Mouse (Mus musculus) liver, adult 10 weeks (tissue): ENCODE results near the gene Pygo2. TPM values are rescaled to one million over a fixed set of nuclear protein-coding genes. Genes with fewer than 3 reads are reported as not detected.

Experiments used
- polyA plus RNA-seq: library from polyadenylated mRNA; stranded (reverse); fragments of 350-450 nt; fragmentation: Illumina TruSeq; extraction: RNeasy Lipid Tissue Mini Kit (QIAGEN cat#74804); gene quantifications from one replicate; pipeline ENCODE4 v1.2.3, GENCODE M21; 2014; ENCODE audit warnings: low read depth, low replicate concordance

The Pygo2 gene
- 6.0 TPM for polyA plus RNA-seq

DNA sequence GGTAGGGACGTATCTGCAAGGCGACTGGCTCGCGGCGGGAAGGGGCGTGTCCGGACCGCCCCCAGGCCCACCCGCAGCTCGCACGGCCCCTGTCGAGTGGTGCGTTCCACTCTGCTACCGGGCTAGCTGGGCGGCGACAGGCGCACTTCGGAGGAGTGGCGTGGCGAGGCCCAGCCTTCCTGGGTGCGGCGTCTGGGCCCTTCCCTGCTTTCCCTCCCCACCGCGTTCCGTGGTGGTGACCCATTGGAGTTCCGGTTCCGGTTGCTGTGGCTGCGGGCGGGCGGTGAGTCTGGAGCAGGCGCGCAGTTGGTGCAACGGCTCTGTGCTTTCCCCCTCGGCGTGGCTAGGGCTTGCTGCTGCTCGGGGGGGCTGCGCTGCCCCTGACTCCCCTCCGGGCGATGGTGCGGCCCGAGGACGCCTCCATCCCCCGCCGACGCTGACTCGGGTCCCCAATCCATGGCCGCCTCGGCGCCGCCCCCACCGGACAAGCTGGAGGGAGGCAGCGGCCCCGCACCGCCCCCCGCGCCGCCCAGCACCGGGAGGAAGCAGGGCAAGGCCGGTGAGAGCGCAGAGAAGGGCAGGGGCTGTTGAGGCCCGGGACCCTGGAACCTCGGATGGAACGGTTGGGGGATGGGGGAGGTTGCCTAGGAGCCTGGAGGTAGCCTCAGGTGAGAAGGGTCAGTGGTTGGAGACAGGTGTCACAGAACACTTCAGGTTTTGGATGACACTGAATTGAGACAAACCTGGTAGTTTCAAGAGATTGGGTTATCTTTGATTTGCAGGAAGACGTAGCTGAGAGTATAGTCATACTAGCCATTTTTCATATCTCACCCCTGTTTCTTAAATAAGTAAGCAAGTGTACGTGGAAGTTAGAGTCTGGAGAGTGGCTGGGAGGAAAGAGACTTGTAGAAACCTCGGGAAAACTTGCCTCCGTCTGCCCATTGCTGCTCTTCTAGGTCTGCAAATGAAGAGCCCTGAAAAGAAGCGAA, at the start of gene Pygo2:
TSS of gene Pygo2 (plus strand) at position 44 of the 989 bp plus-strand sequence.

GRCm38 (mm10) chr3:89394006-89394893, 35.8 kb upstream of the Pygo2 start, which contains the start of gene Zbtb7b:
Gene Zbtb7b, minus strand, starts transcription at chr3:89394776.

GRCm38 (mm10) chr3:89402693-89403092, 27.3 kb upstream of the Pygo2 start, which contains the start of gene Lenep:
Gene Lenep, minus strand, starts transcription at chr3:89402793.

GRCm38 (mm10) chr3:89411490-89412393, 18.3 kb upstream of the Pygo2 start, which contains the start of gene Flad1:
Gene Flad1, minus strand, starts transcription at chr3:89411870.

GRCm38 (mm10) chr3:89418170-89418860, 11.7 kb upstream of the Pygo2 start, which contains the start of the genes Cks1b and Shc1:
Gene Cks1b, minus strand, starts transcription at chr3:89418383.
Gene Shc1, plus strand, starts transcription at chr3:89418443.

DNA sequence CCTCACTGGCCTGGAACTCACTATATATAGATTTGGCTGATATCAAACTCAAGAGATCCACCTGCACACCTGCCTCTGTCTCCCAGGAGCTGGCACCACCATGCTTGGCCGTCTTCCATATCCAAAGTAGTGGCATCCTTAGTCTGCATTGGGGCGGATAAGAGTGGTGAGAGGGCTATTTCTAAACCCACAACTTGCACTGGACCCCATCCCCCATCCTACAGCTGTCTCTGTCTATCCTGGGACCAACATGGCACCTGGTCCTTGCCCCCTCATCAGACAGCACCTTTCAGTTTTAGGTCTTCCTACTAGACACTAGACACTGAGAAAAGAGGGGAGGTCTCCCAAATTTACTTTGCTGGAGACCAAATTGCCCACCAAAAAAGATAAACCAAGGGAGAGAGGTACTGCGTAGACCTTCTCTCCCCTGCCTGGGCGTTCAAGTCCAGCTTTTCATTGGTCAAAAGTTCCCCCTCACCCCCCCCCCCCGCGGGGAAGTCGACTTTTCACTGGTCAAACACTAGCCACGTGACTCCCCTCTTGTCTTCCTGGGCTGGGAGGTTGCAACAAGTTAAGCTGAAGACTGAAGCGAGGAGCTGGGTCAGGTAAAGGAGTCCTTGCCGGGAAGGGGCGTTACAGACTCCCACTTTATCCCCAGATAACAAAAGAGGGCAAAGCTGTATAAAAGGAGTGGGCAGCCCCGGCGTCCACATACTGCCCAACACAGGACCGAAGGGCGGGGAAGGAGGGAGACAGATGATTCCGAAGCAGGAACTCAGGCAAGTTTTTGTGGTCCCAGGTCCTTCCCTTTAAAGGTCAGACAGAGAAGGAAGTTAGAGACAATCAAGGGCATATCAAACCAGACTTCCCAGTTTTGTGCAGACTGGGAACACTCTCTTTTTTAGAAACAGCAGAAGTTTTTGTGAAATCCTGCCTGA, 6.4 kb downstream of the Pygo2 start, which contains the start of gene Pbxip1:
TSS of gene Pbxip1 (plus strand) at position 531 of the 938 bp plus-strand sequence.

DNA sequence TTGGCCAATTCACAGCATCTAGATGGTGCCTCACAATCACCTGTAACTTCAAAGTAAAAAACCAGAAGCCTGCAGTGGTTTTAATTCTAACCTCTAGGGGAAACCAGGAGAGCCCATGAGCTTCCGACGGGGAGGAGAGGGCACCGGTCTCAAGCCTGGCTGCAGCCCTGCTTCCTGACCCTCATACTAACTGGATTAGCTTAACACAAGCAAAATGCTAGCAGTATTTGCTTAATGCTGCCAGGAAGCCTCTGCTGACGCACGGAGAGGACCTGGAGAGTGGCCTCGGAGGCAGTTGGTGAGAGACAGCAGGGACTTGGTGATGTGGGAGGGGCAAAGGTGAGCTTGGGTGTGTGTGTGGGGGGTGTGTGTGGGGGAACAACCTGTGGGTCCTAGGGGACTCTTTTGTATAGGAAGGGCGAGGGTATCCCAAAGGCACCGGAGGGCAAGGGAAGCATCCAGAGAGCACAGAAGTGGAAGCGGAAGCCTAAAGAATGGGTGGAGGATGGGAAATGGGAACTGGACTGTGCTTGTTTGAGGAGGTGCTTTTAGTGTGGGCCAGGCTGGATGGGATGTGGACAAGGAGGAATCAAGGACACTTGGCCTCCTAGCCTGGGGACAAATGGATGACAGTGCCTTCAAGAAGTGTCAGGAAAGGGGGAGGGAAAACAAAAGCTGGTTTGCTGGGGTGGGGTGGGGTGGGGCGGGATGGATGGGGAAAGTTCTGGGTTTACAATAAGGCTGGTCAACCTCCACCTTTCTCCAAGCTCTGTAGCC, 24.6 kb downstream of the Pygo2 start, which contains the start of gene Pmvk:
TSS of gene Pmvk (plus strand) at position 141 of the 777 bp plus-strand sequence.

Other genes with a start within 250 kb of the Pygo2 start
- not detected for gene Fam189b, start 247.1 kb upstream of the Pygo2 start, polyA plus RNA-seq
- 10.3 TPM for gene Gba, start 227.3 kb upstream of the Pygo2 start, polyA plus RNA-seq
- gene Thbs3, start 215.0 kb upstream of the Pygo2 start, polyA plus RNA-seq = not detected
- gene Mtx1, start 203.1 kb upstream of the Pygo2 start, polyA plus RNA-seq = 32.9 TPM
- gene Muc1, start 201.2 kb upstream of the Pygo2 start, polyA plus RNA-seq = 0.87 TPM
- gene Krtcap2, start 184.2 kb upstream of the Pygo2 start, polyA plus RNA-seq = 38.0 TPM
- gene Trim46, start 183.9 kb upstream of the Pygo2 start, polyA plus RNA-seq = not detected
- gene Dpm3, start 170.9 kb upstream of the Pygo2 start, polyA plus RNA-seq = not detected
- gene Slc50a1, start 159.6 kb upstream of the Pygo2 start, polyA plus RNA-seq = 5.9 TPM
- gene Efna1, start 149.1 kb upstream of the Pygo2 start, polyA plus RNA-seq = 11.2 TPM
- gene Efna3, start 107.2 kb upstream of the Pygo2 start, polyA plus RNA-seq = not detected
- not detected for gene Efna4, start 92.2 kb upstream of the Pygo2 start, polyA plus RNA-seq
- 0.74 TPM for gene Adam15, start 80.2 kb upstream of the Pygo2 start, polyA plus RNA-seq
- not detected for gene Dcst2, start 68.2 kb upstream of the Pygo2 start, polyA plus RNA-seq
- gene Dcst1, start 65.0 kb upstream of the Pygo2 start, polyA plus RNA-seq = not detected
- gene Zbtb7b, start 35.4 kb upstream of the Pygo2 start, polyA plus RNA-seq = 6.9 TPM
- gene Lenep, start 27.4 kb upstream of the Pygo2 start, polyA plus RNA-seq = 1.6 TPM
- gene Flad1, start 18.3 kb upstream of the Pygo2 start, polyA plus RNA-seq = 3.2 TPM
- gene Cks1b, start 11.8 kb upstream of the Pygo2 start, polyA plus RNA-seq = 3.3 TPM
- gene Shc1, start 11.8 kb upstream of the Pygo2 start, polyA plus RNA-seq = 21.4 TPM
- gene Pbxip1, start 6.5 kb downstream of the Pygo2 start, polyA plus RNA-seq = 2.6 TPM
- gene Pmvk, start 24.3 kb downstream of the Pygo2 start, polyA plus RNA-seq = 8.8 TPM
- not detected for gene Kcnn3, start 90.0 kb downstream of the Pygo2 start, polyA plus RNA-seq